Mouse (Mus musculus) megakaryocyte, embryonic 14.5 days (primary cell): ENCODE results near the gene Rnd2.

Experiments used
- FLI1 ChIP-seq: IDR thresholded peaks from 2 replicates; pipeline ENCODE4 v1.6.1; 2012; ENCODE audit warnings: low read length, inconsistent platforms, mixed read lengths
- GATA1 ChIP-seq: IDR thresholded peaks from 3 replicates; pipeline ENCODE4 v1.6.1; 2012; ENCODE audit warnings: mixed read lengths, low read length, inconsistent platforms, borderline replicate concordance

- TF ChIP-seq GATA1 = peak; percentile 83; the same call in 2 of the 3 replicates
- no peak for TF ChIP-seq FLI1
Observed at GRCm38 (mm10) chr11:101485509-101486028, 20.8 kb downstream of the Rnd2 start.
